Mouse (Mus musculus): ENCODE measurements around the gene Olfr556.
"Not testable (repeated sequence)": the region's sequence is repeated elsewhere in the genome, so short reads cannot be mapped to it uniquely, and the experiment has no call there.

Olfr556 gene

GRCm38 (mm10) chr7:102664599-102664998 is at the start of gene Olfr556:
Gene Olfr556, plus strand, starts transcription at chr7:102664899.
- no peak for DNase-seq (ENCODE audit: low read depth, low spot score)

GRCm38 (mm10) chr7:102618118-102618517 is 46.6 kb upstream of the Olfr556 start, which contains the start of gene Olfr553:
Gene Olfr553, minus strand, starts transcription at chr7:102618218.
- no peak for DNase-seq (ENCODE audit: low read depth, low spot score)

- no peak for DNase-seq (ENCODE audit: low read depth, low spot score)
Observed at GRCm38 (mm10) chr7:102619608-102620007, 45.1 kb upstream of the Olfr556 start.

- DNase-seq (ENCODE audit: low read depth, low spot score) = not testable (repeated sequence)
Observed at GRCm38 (mm10) chr7:102620368-102620767, 44.3 kb upstream of the Olfr556 start.

GRCm38 (mm10) chr7:102636665-102637064 is 28.0 kb upstream of the Olfr556 start:
- DNase-seq (ENCODE audit: low read depth, low spot score) = peak; percentile 20

GRCm38 (mm10) chr7:102638132-102638531 is 26.6 kb upstream of the Olfr556 start, which contains the start of gene Olfr554:
Gene Olfr554, plus strand, starts transcription at chr7:102638432.
- DNase-seq (ENCODE audit: low read depth, low spot score) = no peak

- not testable (repeated sequence) for DNase-seq (ENCODE audit: low read depth, low spot score)
Observed at GRCm38 (mm10) chr7:102644945-102645344, 19.8 kb upstream of the Olfr556 start.

- DNase-seq (ENCODE audit: low read depth, low spot score) = no peak
Observed at GRCm38 (mm10) chr7:102658523-102658922, 6.2 kb upstream of the Olfr556 start, which contains the start of gene Olfr555. Gene Olfr555, plus strand, starts transcription at chr7:102658823.

GRCm38 (mm10) chr7:102665378-102665777 is 679 bp downstream of the Olfr556 start:
- DNase-seq (ENCODE audit: low read depth, low spot score) = no peak

- DNase-seq (ENCODE audit: low read depth, low spot score) = no peak
Observed at GRCm38 (mm10) chr7:102676225-102676624, 11.5 kb downstream of the Olfr556 start.

- no peak for DNase-seq (ENCODE audit: low read depth, low spot score)
Observed at GRCm38 (mm10) chr7:102681916-102682315, 17.2 kb downstream of the Olfr556 start.

- DNase-seq (ENCODE audit: low read depth, low spot score) = peak; percentile 26
Observed at GRCm38 (mm10) chr7:102686944-102687501, 22.3 kb downstream of the Olfr556 start, which contains the start of gene Trim68. Gene Trim68, minus strand, starts transcription at chr7:102687327.

- peak; percentile 9 for DNase-seq (ENCODE audit: low read depth, low spot score)
Observed at GRCm38 (mm10) chr7:102695358-102696125, 30.8 kb downstream of the Olfr556 start, which contains the start of gene Olfr557. Gene Olfr557, plus strand, starts transcription at chr7:102695910.

GRCm38 (mm10) chr7:102698461-102698860 is 33.8 kb downstream of the Olfr556 start:
- DNase-seq (ENCODE audit: low read depth, low spot score) = no peak

- no peak for DNase-seq (ENCODE audit: low read depth, low spot score)
Observed at GRCm38 (mm10) chr7:102701915-102702314, 37.2 kb downstream of the Olfr556 start, which contains the start of gene Olfr558. Gene Olfr558, plus strand, starts transcription at chr7:102702215.

- DNase-seq (ENCODE audit: low read depth, low spot score) = no peak
Observed at GRCm38 (mm10) chr7:102718970-102719369, 54.3 kb downstream of the Olfr556 start, which contains the start of gene Olfr33. Gene Olfr33, minus strand, starts transcription at chr7:102719070.

Data from retina, adult 2 months (tissue).